Mouse (Mus musculus): ENCODE data around the gene Xrcc3.

DNA sequence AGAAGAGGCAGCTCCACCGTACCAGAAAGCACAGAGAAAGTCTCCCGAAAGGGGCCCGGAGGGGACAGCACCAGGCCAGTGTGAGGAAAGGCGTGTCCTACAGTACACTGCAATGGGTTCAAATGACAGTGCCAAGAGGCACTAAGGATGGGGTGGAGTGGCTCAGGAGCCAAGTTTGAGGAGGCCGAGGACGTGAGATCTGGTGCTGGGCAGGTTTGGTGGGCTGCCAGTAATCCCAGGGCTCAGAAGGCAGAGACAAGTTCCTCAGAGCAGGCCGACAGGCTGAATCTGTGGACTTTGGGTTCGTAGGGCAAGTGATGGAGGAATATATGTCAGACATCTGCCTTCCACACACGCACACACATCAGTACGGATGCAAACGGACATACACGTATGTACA, 1.1 kb downstream of the Xrcc3 start:
- no peak for TF ChIP-seq POLR2A (IDR thresholded peaks at IDR 0.05; ENCODE audit: low read depth, low read length)
- no peak for TF ChIP-seq CTCF (IDR thresholded peaks at IDR 0.05; ENCODE audit: extremely low read depth, insufficient read length, insufficient replicate concordance, low read depth, low read length)

Data from small intestine, adult 2 months (tissue).